Mouse (Mus musculus): ENCODE data around the gene Ak8.

Ak8 gene

DNA sequence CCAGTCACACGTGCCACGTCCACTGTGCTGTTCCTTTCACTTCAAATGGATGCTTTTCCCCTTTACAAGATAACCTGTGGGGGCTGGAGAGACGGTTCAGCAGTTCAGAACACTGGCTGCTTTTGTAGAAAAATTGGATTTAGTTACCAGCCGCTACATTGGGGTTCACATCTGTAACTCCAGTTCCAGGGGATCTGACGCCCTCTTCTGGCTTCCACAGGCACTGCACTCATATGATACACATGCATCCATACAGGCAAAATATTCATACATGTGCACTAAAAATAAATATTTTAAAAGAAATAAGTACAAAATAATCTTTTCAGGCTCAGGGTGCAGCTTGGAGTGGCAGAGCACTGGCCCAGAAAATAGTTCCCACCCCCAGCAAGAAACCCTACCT, 94.7 kb downstream of the Ak8 start:
- DNase-seq (ENCODE audit: low spot score in 2 of 2) = no peak

DNA sequence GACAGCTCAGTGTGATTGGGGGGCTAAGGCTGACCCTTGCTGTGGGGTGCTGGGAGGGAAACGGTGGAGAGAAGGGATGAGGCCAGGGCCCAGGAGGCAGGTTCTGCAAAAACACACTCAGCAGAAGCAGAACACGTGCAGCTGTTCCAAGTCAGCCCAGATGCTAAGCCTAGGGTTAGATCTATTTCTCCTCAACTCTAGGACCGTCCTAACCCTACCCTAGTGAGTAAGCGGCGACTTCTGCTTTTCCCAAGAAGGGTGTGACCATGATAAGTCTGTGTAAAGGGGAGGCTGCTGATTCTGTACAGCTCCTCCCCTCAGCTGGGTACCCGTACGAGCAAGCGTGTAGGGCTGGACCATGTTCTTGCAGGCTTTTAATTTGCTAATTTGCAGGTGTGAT, 96.3 kb downstream of the Ak8 start:
- no peak for DNase-seq (ENCODE audit: low spot score in 2 of 2)

DNA sequence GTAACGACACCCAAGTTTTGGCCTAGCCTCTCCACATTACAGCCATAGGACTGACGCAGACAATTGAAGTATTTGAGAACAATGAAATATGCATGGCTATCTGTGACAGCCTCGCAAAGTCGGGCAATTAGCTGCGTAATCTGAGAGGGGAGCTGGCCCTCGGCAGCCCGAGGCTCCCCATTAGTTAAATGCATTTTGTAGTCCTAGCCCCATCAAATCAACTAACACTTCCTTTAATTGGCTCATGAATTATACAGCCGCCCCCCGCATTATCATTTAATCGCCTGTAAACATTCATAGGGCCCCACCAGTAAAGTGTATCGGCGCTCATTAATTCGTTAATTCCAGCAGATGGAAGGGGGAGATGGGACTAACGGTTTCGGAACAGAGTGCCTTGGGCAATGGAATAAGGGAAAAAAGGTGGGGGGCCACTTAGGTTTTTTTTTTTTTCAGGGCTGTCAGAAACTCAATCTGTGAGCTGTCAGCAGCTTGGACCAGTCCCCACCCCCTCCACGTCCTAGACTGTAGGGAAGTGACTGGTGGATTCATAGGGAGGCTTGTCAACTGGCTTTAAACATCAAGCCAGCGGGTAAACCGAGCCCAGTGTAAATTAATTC, 97.6 kb downstream of the Ak8 start:
- DNase-seq (ENCODE audit: low spot score in 2 of 2) = no peak

DNA sequence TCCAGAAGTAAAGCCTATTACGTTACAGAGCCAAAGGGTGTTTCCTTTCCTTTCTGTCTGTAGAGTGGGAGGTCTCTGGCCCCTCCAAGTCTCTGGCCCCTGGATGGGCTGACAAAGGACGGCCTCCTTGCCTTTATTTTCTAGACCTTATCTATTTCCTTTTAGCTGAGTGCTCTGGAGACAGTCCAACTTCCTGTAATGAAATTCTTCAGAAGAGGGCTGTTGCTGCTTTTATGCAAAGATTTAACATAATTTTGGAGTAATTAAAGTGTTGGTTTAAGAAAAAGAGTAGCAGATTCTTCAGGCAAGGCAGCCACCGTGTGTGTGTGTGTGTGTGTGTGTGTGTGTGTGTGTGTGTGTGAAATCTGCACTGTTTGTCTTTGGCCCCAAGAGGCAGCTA, 98.4 kb downstream of the Ak8 start:
- DNase-seq (ENCODE audit: low spot score in 2 of 2) = peak; percentile 37 to 42

DNA sequence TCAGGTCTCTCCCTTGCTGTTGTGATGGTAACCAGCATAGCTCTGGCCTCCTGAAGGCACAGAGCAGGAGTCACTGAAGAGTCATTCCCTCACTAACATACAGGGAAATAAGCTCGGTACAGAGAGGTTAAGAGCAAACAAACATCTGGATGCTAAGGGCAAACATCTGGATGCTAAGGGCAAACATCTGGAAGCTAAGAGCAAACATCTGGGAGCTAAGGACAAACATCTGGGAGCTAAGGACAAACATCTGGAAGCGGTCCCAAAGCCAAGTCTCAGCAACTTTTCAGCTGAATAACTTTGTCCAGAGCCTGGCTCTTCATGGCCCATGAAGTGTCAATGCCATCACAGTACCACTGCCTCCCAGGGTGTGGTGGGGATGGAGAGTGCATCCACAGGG, 99.6 kb downstream of the Ak8 start:
- no peak for DNase-seq (ENCODE audit: low spot score in 2 of 2)

DNA sequence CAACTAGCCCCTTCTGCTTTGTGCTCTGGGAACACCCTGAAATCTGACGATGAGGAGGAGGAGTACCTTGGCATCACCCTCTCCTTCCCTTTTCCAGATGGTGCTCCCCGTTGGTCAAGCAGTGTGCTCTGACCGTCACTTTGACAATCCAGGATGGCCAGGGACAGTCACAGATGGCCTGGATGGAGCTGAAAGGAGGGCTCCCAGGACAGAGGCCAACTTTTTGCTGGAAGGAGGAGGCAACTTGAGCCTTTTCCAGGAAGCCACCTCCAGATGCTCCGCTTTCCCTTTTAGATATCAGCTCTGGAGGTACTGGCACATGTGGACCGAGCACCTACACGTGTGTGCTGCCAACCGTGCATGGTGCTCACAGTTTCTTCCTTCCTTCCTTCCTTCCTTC, 103.4 kb downstream of the Ak8 start:
- no peak for DNase-seq (ENCODE audit: low spot score in 2 of 2)

DNA sequence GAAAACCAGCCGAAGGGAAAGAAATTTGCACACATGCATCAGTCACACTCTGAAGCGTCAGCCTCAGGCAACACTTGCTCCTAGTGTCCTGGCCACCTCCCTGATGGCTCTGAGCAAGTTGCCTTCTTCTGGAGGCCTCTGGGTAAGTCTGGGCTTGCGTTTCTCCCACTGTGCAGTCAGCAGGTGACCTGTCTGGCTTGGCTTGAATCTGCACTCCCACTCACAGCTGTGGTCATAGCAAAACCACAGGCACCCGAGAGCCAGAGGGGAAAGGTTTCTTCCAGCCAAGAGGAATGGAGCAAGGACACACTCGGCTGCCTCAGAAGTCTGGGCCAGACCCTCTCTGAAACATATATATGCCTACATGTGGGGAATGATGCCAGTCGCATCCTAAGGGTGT, 108.9 kb downstream of the Ak8 start:
- DNase-seq (ENCODE audit: low spot score in 2 of 2) = no peak

DNA sequence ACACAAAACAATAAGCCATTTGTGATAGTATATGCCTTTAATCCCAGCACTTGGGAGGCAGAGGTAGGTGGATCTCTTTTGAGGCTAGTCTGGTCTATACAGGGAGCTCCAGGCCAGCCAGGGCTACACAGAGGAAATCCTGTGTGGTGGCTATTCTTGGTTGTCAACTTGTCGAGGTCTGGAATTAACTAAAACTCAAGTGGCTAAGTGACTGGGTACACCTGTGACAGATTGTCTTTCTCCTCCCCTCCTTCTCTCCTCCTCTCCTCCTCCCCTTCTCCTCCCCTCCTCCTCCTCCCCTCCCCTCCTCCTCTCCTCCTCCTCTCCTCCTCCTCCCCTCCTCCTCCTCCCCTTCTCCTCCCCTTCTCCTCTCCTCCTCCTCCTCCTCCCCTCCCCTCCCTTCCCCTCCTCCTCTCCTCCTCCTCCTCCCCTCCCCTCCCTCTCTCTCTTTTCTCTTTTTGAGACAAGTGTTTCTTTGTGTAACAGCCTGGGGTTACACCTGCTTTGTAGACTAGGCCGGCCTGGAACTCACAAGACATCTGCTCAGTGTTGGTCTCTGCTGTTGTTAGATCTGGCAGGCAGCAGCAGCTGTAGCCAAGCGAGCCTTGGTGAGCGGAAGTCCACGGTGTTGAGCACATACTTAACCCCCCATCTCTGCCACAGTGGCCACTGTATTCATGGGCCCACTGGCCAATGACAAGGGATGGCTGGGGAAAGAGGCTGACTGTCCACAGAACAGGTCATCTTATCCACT, 110.5 kb downstream of the Ak8 start:
- no peak for DNase-seq (ENCODE audit: low spot score in 2 of 2)

DNA sequence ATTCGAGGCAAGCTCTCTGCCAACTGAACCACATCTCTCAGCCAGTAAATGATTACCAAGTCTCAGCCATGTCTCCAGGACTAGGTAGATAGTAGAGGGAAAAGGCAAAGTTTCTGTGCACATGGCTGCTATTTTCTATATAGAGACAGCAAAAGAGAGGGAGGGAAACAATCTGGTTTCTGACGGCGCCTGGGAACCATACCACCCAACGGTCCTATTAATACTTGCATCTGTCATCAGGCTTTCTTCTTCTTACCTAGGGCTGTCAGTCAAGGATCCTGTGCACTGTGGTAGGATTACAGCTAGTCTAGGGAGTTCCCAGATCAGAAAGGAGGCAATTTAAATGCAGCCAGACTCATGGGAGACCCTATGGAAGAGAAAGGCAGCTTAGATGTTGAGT, 118.9 kb downstream of the Ak8 start:
- peak; percentile 63 to 64 for DNase-seq (ENCODE audit: low spot score in 2 of 2)

DNA sequence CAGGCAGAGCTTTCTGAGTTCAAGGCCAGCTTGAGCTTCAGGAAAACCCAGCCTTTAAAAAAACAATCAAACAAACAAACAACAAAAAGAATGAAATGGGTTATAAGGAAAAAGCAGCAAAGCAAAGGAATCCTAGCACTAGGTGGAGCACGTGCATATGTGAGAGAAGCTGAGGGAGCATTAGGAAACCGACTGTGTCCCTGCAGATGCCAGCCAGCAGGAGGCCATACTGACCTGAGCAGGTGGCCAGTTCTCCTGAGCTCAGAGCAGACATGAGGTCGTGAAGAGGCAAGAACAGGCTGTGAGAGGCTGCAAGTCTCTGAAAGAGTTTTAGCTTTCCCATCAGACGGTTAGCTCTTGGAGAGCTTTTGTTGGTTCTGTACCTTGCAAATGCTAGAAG, 129.3 kb downstream of the Ak8 start:
- no peak for DNase-seq (ENCODE audit: low spot score in 2 of 2)

DNA sequence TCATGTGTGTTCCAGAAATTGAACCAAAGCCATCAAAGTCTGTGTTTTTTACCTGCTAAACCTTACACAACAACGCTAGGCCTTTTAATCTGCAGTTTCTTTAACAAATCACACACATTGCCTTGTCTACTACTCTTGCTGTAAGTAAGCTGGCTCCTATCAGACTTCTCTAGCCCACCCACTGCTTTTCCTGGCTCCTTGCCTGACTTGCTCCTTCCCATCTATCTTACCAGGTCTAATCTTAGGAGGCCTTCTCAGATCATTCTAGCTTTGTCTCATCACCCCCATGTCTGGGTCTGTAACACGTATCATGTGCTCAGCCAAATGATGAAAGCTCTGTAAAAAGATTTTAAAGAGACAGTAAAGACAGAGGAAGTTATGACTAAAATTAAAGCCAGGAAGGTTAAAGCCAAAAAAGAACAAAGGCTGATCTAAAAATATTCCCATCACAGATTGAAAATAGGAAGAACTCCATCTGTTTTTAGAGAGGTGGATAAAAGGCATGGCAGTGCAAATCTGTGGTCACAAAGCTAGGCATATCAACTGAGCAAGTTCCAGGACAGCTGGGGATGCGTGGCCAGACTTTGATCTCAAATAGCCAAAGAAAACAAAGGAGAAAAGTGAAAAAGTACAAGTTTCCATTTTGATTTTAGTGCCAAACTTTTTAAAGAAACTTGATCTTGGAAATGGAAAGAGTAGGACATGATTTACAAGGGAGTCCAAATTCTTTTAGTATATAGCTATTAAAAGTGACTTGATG, 136.4 kb downstream of the Ak8 start:
- DNase-seq (ENCODE audit: low spot score in 2 of 2) = peak; percentile 35 to 50

DNA sequence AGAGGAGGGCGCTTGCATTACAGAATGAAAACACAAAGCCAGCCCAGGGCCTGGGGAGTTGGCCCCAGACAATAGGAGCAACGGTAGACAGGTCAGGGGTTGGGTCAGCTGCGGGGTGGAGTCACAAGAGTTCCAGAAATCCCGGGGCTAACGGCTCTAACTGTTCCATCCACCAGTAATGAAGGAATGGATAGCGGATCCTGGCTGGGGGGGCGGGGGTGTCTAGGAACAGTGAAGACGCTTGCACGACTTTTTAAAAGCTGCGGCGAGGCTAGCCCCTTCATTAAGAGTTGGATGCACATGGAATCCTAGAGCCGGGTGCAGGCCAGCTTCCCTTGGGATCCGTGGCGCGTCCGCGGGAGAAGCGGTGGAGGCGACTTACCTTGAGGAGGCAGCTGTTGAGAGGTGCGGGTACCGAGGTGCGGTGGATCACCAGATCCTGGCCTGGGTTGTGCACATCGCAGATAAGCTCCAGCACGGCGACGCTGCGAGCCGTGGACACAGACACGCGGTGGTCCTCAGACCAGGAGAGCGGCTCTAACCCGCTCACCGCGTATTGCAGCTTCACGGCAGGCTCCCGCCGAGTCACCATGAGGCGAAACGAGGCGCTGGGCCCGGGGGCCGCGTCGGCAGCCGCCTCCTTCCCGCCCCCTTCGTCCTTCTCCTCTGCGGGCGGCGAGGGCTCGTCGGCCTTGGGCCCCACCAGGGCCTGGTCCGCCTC, 139.7 kb downstream of the Ak8 start:
- DNase-seq (ENCODE audit: low spot score in 2 of 2) = no peak

DNA sequence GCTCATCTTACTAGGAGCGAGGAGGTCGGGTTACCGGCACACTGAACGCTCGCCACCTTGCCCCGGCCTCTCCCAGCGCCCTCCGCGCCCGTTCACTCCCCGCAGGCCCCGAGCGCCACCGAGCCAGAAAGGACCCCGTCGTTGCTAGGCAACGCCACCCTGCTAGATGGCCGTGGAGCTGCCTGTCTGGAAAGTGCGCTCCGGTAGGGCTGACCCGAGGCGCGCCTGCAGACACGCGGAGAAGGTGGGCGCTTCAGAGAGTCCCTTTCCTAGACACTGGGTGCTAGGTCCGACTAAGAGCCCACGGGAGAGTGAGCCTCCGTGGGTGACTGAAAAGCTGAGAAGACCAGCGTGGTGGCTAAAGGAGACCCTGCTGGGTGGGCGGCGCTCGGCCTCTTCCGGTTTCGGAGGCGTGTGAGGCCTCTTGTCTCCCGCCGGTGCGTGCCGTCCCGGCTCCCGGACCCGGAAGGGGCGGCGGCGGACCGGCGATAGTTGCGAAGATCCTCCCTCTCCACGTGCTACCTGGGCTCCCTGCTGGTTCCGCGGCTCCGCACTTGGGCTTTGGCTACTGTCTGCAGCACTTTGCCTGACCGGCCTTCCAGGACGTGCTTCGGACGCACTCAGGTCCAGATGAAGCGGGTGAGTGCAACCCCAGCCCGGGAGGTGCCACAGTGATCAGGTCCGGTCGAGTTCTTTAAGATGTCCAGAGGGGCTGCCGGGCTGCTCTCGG, 140.4 kb downstream of the Ak8 start, which contains the start of the genes Gtf3c4 and Ddx31:
Gene Gtf3c4, minus strand, starts transcription at position 139 of the 730 bp plus-strand sequence.
Gene Ddx31, plus strand, starts transcription at position 185 of the 730 bp plus-strand sequence.
- peak; percentile 97 for DNase-seq (ENCODE audit: low spot score in 2 of 2)

DNA sequence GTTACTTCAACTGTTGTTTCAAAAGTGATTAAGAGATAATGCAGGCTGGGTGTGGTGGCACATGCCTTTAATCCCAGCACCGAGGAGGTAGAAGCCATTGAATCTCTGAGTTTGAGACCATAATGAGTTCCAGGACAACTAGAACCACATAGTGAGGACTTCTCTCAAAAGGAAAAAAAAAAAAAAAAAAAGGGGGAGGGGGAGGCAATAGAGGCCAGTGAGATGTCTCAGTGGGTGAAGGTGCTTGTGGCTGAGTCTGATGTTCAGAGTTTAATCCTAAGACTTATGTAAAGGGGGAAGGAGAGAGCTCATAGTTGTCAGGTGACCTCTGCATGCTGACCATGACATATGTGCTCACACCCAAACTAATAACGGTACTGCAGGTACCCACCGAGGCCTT, 142.1 kb downstream of the Ak8 start:
- no peak for DNase-seq (ENCODE audit: low spot score in 2 of 2)

DNA sequence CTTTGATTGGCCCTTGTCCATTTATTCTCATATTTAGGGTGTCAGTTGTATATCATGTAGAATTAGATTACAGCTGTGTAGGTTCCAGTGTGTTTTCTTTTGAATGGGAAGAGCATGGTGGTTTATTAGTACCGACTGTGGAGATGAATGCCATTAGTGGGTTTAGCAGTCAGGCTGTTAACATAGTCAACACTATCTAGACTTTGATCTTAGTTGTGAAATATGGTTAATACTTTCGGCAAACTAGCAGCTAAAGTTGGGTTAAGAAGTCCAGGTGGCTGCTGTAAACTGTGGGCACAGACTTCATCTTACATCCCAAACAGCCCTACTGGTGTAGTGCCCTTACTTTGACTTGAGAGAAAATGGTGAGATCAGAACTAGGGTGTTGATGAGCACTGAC, 148.9 kb downstream of the Ak8 start:
- DNase-seq (ENCODE audit: low spot score in 2 of 2) = no peak

DNA sequence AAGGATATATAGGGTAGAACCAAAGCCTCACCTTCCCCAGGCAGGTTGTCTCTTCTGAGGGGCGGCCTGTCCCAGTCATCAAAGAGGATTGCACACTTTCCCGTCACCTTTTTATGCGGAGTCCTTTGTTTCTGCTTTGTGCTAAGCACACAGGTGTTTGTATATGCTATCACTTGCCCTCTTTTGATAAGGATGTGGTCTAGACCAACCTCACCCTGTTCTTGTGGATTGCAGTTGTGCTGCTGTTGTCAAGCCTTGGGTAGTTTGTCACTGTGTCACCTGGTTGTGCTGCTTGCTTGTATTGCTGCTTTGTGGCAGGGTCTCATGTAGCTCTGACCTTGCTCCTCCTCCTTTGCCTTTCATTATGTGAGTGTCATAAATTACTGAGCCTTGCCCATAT, 152.6 kb downstream of the Ak8 start:
- no peak for DNase-seq (ENCODE audit: low spot score in 2 of 2)

DNA sequence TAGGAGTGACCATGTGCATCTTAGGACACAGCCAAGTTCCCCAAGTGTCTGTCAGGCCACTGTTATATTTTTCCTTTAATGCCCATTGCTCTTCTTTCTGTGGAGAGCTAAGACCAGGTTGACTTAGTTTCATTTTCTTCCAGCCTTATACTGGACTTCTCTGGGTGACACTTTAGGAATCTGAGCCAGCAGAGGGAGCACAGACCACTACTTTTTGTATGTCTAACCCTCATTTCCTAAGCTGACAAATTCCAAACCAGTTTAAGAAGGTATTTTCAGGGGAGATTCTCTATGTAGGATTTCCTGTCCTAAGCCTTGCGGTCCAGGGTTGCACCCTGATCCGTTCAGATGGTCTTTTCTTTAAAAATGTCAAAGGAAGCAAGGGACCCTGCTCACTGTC, 155.8 kb downstream of the Ak8 start:
- DNase-seq (ENCODE audit: low spot score in 2 of 2) = no peak

DNA sequence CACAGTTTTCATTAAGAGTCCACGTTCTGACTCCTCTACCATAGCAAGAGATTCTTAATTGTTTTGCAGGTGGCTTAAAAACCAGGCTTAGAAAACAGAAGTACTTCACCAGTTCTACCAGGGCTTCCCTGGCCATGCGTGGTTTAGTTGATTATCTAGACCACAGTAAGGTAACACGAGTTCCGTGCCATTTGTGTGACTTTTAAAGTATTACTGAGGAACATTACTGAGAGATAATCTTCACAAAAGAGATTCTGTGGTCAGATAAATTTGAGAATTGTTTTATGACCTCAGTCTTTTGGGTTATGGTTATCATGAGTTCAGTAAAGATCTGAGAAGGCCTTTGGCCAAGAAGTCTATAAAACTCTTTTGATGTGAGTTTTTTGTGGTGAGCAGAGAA, 159.3 kb downstream of the Ak8 start:
- no peak for DNase-seq (ENCODE audit: low spot score in 2 of 2)

DNA sequence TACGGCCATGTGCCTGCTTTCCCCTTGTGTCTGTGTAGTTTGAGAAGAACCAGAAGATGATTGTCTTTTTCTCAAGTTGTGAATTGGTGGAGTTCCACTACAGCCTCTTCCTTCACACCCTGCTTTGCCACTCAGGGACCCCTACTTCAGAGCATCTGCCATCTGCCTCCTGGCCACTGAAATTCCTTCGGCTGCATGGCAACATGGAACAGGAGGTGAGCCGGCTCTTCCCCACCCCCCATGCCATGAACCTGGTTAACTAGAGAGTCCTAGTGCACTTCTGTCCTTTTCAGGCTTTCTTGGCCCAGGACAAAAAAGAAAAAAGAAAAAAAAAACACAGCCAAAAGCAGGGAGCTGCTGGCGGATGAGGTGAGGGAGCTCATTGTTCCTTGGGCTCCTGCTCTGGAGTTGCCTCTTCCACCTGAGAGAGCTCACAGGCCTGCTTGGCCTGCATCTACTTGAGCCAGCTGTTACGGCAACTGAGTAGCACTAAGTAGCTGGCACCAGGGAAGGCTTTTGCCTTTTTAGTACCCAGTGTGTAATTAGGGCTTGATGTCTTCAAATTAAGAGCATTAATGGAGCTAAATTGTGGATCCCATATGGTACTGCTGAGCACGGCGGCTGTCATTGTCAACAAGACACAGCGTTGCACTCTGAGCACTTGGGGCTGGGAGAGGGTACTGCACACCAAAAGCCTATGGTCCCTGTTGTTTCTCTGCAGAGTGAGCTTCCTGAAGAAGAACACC, 160.9 kb downstream of the Ak8 start:
- no peak for DNase-seq (ENCODE audit: low spot score in 2 of 2)
